Mouse (Mus musculus) adrenal gland, postnatal 36 days (tissue): ENCODE measurements around the gene Wdr11. TPM values are rescaled to one million over a fixed set of nuclear protein-coding genes. Genes with fewer than 3 reads are reported as not detected.

Experiments
- DNase-seq, 2 experiments: peaks; one replicate each; pipeline ENCODE4 v3.0.0; 2021; ENCODE audit warnings: mixed read lengths in 1 of 2
- total RNA-seq, 2 experiments: library from RNA; stranded (reverse); gene quantifications; 2 replicates each; pipeline ENCODE4 v1.2.3; 2021

Gene Wdr11
- total RNA-seq, 2 experiments from 2014 or later: 41.6 to 51.7 TPM

DNA sequence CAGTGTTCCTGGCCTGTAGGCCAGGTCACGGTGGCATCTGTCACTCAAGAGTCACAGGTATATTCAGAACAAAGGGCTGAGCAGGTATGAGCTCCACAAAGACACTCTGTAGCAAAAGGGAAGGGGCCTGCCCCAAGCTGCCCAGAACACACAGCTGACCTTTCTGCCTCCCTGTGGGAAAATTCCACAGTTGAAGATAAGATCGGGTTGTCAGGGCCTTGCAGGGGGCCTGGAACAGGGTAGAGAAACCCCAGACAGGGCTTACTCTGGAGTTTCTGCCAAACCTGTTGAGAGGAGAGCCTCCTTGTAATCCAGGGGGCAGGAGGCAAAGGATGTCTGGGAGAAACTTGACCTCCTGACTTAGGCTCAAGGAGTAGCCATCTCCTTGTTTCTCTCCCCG lies 90.9 kb downstream of the Wdr11 start:
- no peak for DNase-seq

DNA sequence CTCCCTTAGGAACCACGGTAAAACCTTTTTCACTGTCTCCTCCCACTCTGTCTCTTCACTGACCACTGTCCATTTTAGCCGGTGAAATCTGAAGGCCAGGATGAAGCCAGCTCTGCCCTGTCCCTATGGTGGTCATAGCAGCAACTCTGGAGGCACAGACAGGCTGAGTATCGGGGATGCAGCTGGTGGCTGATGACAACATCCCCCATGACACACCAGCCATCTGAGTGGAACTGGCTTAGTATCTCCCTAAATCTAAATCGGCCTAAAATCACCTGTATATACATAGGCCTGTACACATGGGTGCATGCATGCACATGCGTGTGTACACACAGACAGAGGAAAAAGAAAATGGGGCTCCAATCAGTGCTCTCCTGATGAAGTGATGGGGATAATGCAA lies 93.7 kb downstream of the Wdr11 start:
- DNase-seq: no peak
